Mouse (Mus musculus) gastrocnemius, adult 18-20 months (tissue): Measurements from ENCODE around the gene Ehd1. TPM values are rescaled to one million over a fixed set of nuclear protein-coding genes. Genes with fewer than 3 reads are reported as not detected.

Experiments
- DNase-seq: peaks from one replicate; pipeline ENCODE4 v3.0.0; 2021; ENCODE audit warnings: low spot score
- total RNA-seq, 2 experiments: library from RNA; stranded (reverse); gene quantifications; 2 replicates each; pipeline ENCODE4 v1.2.3; 2021

Gene Ehd1
- total RNA-seq, 2 experiments from 2014 or later = 30.2 to 40.3 TPM

DNA sequence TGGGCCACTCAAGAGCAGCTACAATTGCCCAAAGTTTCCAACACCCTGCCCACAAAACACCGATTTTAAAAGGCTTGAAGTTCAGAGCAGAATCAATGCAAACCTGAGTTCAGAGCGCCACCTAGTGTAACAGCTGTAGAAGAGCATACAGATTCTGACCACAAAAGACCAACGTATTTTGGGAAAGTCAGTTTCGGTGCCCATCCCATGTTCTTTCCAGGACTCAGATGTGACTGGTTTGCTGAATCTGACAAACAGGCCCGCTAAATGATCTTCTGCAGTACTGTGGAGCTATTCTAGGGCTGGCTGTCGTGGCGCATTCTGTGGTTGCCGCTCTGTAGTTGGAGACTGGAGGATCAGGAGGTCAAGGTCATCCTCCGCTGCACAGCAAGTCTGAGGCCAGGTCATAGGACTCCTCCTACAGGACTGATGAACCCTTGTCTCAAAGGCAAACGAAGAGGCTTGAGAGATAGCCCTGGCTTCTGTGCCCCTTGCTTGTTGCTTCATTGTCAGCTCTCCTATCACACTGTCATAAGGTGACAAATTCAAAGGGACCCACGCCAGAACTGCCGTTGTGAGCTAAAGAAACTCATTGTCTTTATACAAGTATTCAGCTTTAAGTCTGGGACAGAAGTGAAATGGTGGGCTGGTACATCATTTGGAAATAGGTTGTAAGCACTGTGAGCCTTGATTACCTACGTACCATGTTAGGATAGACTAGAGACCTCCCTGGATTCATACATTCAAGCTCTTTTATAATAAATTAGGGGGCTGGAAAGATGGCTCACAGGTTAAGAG, 55.4 kb downstream of the Ehd1 start:
- peak; percentile 74 for DNase-seq

- DNase-seq = no peak
These were observed 57.5 kb downstream of the Ehd1 start for GRCm38 (mm10) chr19:6333761-6334595.

DNA sequence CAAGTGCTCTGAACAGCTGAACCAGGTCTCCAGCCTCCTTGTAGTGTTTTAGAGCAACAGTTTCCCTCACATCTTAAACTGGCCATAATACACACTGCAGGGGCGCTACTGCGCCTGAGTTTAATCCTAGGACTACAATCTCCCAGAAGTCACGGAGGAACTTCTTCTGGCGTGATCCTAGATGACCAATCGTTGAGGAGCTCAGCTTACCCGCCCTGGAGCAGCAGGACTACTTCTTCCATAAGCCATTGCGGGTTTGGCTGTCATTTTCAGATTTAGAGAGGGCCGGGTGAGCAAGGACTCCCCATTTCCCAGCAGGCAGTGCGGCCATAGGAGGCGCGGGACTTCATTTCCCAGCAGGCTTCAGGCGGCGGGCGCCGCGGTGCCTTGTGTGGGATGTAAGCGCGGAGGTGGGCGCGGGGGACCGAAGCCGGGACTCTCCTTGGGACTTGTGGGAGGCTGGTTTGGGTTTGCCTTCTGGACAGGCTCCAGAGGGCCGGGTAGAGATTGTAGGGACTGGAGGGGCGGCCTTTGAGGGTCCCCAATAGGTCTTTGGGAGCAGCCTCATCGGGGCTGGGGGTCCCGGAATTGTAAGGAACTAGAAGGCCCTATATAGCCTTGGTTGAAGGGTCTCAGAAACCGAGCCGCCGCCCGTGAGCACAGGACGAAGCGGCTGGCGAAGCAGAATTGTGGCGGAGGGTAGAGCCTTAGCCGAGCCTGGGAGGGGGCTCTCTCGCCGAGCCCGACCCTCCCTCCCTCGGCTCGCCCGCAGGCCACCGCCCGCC, 58.3 kb downstream of the Ehd1 start, which contains the start of gene Men1:
TSS of gene Men1 (plus strand) at position 307 of the 785 bp plus-strand sequence.
- DNase-seq = peak; percentile 96

GRCm38 (mm10) chr19:6335458-6335827, 58.9 kb downstream of the Ehd1 start:
- DNase-seq = no peak

GRCm38 (mm10) chr19:6336920-6337319, 60.4 kb downstream of the Ehd1 start:
- DNase-seq = no peak

DNA sequence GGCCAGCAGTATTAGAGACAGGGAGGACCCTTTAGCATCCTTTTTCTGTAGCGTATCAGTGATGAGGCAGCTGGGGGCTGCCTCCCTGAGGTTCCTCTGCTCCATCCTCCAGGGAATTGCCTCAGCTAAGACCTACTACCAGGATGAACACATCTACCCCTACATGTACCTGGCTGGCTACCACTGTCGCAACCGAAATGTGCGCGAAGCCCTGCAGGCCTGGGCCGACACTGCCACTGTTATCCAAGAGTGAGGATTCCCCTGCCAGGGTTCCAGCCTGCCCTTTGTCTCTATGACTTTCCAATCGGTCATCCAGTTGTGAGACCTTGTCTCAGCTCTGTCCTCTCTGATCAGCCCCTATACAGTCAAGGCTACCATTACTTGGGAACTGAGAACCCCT, 61.6 kb downstream of the Ehd1 start:
- no peak for DNase-seq

DNA sequence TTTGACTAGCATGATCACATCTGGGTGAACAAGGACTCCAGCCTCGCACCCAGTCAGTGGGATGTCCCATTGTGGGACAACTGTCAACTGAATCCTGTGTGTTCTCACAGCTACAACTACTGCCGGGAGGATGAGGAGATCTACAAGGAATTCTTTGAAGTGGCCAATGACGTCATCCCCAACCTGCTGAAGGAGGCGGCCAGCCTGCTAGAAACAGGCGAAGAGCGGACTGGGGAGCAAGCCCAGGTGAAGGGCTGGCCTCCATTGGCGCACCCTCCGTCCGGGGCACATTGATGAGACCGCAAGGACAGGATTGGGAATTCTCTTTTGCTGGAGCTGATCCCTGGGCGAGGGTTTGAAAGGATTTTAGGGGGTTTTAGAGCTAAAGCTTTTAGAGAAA, 62.2 kb downstream of the Ehd1 start:
- no peak for DNase-seq

DNA sequence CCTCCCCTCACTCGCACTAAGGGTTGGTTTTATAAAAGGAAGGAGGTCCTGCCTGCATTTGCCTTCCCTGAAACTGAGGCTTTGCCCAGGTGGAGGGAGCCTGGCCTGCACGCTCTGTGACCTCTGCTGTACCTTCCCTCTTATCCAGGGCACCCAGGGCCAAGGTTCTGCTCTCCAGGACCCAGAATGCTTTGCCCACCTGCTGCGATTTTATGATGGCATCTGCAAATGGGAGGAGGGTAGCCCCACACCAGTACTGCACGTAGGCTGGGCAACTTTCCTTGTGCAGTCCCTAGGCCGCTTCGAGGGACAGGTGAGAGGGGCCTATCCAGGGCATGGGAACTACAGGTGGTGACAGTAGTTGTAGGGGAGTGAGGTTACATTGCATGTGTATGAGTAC, 62.7 kb downstream of the Ehd1 start:
- DNase-seq = no peak

DNA sequence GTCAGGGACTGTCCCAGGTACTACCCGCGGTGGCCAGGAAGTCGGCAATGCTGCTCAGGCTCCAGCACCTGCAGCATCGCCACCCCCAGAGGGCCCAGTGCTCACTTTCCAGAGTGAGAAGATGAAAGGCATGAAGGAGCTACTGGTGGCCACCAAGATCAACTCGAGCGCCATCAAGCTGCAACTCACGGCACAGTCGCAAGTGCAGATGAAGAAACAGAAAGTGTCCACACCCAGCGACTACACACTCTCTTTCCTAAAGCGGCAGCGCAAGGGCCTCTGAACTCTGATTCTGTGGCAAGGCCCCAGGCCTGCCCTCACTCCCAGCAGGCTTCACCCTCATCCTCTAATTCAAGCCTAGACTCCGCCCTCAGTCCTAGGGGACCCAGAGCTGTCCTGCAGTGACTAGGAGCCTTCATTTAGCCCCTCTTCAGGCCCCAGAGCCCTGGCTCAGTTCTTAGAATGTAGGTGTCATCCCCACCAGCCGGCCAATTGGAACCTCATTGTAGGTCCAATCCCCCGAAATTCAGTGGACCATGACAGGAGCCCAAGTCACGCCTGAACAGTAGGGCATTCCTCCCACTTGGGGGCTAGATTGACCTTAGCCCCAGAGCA, 63.5 kb downstream of the Ehd1 start:
- peak; percentile 23 for DNase-seq

DNA sequence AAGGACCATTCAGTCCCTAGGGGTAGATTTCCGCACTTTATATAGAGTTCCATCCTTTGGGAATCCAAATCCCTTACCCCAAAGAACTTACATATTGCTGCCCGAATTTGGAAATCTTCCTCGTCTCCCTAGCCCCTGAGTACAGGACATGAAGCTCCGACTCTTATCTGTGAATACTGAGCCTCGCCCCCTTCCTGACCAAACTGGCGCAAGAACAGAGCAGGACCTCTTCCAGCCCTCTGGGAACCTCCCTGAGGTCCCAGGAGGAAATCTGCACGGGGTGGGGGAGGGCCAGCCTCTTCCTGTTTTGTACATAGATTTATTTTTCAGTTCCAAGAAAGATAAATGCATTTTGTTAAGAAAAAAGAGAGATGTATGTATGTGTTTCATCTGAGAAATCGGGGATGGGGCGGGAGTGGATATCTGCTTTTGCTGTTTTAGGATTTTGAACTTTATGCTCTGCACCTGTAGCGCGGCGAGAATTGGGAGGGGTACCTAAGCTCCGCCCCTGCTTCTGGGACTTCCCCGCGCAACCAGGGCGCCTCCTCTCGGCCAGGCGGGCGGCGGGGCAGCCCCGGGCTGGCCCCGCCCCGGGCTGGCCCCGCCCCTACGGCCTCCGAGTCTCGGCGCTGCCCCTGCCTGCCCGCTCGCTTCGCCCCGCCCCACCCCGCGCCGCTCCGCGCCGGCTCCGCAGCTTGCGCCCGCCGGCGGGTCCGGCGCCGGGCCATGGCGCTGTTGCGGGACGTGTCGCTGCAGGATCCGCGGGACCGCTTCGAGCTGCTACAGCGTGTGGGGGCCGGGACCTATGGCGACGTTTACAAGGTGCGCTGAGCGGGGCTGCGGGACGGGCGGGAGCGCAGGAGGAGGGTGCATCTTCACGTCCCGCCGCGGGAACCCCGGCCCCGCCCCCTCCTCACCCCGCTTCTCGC, 64.3 kb downstream of the Ehd1 start, which contains the start of gene Map4k2:
TSS of gene Map4k2 (plus strand) at position 612 of the 929 bp plus-strand sequence.
- DNase-seq = peak; percentile 84

DNA sequence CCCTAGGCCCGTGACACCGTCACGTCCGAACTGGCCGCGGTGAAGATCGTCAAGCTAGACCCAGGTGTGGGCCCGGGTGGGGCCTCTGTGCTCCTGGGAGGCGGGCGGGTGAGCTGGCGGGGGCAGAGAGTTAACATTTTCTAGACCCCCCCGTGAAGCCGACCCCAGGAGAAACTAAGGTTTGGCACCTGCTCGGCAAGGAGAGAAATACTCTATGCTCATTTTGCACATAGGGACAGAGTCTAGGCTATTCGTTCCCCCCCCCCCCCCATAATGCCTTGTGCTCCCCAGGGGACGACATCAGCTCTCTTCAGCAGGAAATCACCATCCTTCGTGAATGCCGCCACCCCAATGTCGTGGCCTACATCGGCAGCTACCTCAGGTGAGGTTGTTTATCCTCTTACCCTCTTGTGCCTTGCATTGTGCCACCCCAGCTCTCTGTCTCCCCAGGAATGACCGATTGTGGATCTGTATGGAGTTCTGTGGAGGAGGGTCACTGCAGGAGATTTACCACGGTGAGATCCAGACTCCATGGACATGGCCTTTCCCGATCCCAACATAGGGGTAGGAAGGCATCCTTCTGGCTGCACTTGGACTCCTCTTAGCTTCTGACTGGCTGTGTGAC, 65.0 kb downstream of the Ehd1 start:
- DNase-seq = no peak

- DNase-seq = no peak
These were observed 65.9 kb downstream of the Ehd1 start for GRCm38 (mm10) chr19:6342276-6342933.

- DNase-seq = no peak
These were observed 66.8 kb downstream of the Ehd1 start for GRCm38 (mm10) chr19:6343066-6343925.

DNA sequence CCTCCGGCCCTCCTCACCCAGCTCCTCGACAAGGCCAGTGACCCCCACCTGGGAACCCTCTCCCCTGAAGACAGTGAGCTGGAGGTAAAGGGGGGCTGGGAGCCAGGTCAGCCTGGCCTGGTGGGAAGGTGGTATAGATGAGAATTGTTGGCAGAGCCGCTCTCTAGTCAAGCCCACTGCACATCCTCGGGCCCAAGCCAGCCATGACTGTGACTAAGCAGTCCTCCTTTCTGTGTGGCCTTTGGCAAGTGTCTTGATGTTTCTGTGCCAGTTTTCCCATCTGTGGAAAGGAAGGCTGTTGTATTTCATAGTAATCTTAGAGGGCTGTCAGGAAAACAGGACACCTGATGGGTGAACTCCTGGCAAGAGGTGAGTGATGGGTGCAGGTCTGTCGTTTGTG, 67.5 kb downstream of the Ehd1 start:
- DNase-seq = no peak

DNA sequence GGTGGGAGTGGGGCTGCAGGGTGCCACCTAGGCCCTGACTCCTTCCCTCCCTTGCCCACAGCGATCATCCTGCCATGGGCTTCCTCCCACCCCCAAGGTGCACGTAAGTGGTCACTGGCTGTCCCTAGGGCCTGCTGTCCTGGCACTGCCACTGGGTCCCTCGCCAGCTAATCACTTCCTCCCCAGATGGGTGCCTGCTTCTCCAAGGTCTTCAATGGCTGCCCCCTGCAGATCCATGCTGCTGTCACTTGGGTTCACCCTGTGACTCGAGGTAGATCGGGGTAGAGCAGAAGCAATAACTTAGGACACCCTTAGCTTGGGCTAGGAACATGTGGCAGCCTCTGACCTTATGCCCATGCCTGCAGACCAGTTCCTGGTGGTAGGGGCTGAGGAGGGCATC, 69.5 kb downstream of the Ehd1 start:
- DNase-seq = no peak

GRCm38 (mm10) chr19:6346661-6347060, 70.1 kb downstream of the Ehd1 start:
- DNase-seq = no peak

DNA sequence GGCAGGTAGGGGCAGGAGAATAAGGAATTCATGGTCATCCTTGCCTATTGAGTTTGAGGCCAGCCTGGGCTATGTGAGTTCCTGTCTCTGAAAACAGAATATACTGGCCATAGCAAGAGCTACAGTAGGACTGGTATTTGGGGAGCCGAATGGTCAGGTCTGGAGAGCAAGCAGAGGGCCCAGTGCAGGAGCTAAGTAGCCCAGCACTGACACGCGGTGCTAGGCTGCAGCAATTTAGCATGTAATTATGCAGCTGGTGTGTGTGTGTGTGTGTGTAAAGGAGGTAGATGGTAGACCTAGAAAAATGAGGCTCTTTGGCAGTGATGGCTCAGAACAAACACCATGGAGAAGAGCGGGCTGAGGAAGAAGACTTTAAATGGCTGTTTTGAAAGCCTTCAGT, 71.1 kb downstream of the Ehd1 start:
- no peak for DNase-seq

DNA sequence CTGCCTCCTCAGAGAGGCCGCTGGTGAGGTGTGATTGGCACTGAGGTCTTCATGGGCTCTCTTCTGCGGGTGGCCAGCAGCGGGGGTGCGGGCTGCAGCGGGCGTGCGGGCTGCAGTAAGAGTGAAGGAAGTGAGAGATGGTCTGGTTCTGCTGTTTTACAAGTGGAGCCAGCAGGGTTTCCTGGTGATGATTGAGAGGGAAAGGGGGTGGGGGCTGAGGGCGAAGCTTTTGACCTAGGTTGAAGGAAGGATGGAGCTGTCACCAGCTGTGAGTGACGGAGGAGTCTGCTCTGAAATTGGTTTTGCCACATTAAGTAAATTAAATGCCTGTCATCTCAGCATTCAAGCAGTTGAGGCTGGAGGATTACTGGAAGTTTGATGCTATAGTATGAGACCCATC, 72.2 kb downstream of the Ehd1 start:
- no peak for DNase-seq
